Mouse (Mus musculus) gastrocnemius, postnatal 14 days (tissue): ENCODE measurements around the gene Cnppd1. TPM values are rescaled to one million over a fixed set of nuclear protein-coding genes. Genes with fewer than 3 reads are reported as not detected.

Source experiments
- total RNA-seq, 2 experiments: library from RNA; stranded (reverse); gene quantifications; 2 replicates each; pipeline ENCODE4 v1.2.3; 2021

Gene Cnppd1
- total RNA-seq, 2 experiments from 2014 or later = 15.1 to 18.4 TPM

Other genes with a start within 250 kb of the Cnppd1 start
- gene Cryba2, start 249.6 kb downstream of the Cnppd1 start, total RNA-seq = not detected
- not detected for gene Cfap65, start 207.1 kb downstream of the Cnppd1 start, total RNA-seq
- under 1 TPM; 0.10 to 0.20 TPM for gene Ihh, start 191.0 kb downstream of the Cnppd1 start, total RNA-seq
- gene Nhej1, start 17.5 kb downstream of the Cnppd1 start, total RNA-seq = 1 to 10 TPM; 4.8 to 5.1 TPM
- under 1 TPM in 1 of 2 experiments, not detected in 1; 0.11 TPM for gene Slc23a3, start 8.8 kb downstream of the Cnppd1 start, total RNA-seq
- gene Retreg2, start 67 bp upstream of the Cnppd1 start, total RNA-seq = 10 to 100 TPM; 13.2 to 15.1 TPM
- 10 to 100 TPM; 14.9 to 17.0 TPM for gene Zfand2b, start 25.9 kb upstream of the Cnppd1 start, total RNA-seq
- 10 to 100 TPM; 25.2 to 26.4 TPM for gene Abcb6, start 37.7 kb upstream of the Cnppd1 start, total RNA-seq
- gene Ankzf1, start 49.4 kb upstream of the Cnppd1 start, total RNA-seq = 1 to 10 TPM; 4.0 to 5.7 TPM
- gene Atg9a, start 49.5 kb upstream of the Cnppd1 start, total RNA-seq = 10 to 100 TPM; 58.2 to 61.7 TPM
- 1 to 10 TPM; 4.5 to 4.8 TPM for gene Glb1l, start 68.1 kb upstream of the Cnppd1 start, total RNA-seq
- 10 to 100 TPM; 27.2 to 28.2 TPM for gene Stk16, start 68.1 kb upstream of the Cnppd1 start, total RNA-seq
- 100 to 1,000 TPM; 475 to 599 TPM for gene Tuba4a, start 77.2 kb upstream of the Cnppd1 start, total RNA-seq
- gene A630095N17Rik, start 89.4 kb upstream of the Cnppd1 start, total RNA-seq = not detected
- gene Dnajb2, start 93.7 kb upstream of the Cnppd1 start, total RNA-seq = 10 to 100 TPM; 32.4 to 33.2 TPM
- gene Ptprn, start 121.8 kb upstream of the Cnppd1 start, total RNA-seq = under 1 TPM; 0.08 to 0.13 TPM
- not detected for gene Resp18, start 135.7 kb upstream of the Cnppd1 start, total RNA-seq
- gene Dnpep, start 175.3 kb upstream of the Cnppd1 start, total RNA-seq = 10 to 100 TPM; 52.7 to 54.6 TPM
- 1,000 to 10,000 TPM; 1,553 to 1,562 TPM for gene Des, start 217.6 kb upstream of the Cnppd1 start, total RNA-seq
- 100 to 1,000 TPM; 167 to 173 TPM for gene Speg, start 232.6 kb upstream of the Cnppd1 start, total RNA-seq